32 mouse cellular contexts compared by ENCODE assay signal in genomic region chr13:9653018-9653417, GRCm38 (mm10).
"Had no signal": no experiment of that assay in that cellular context is flagged by ENCODE, and none has a peak within 500 bp of the region (broad histone marks: within the 10 kb centered on the region; RNA-seq: fewer than 3 reads in every experiment).

No protein-coding gene starts in this region.

- DNase-seq: left cerebral cortex, postnatal 4 days; liver; liver, embryonic 13.5 days; liver, postnatal 0 days; lung, adult 18-20 months; lung, adult 2 months; lung, embryonic 14.5 days; lung, postnatal 10 days; lung, postnatal 14 days; lung, postnatal 36 days; lung, postnatal 4 days; midbrain, embryonic 14.5 days had no signal

- H3K27me3 ChIP-seq: limb, embryonic 12.5 days; limb, embryonic 13.5 days; limb, embryonic 15.5 days; liver, embryonic 12.5 days; liver, embryonic 13.5 days; liver, embryonic 15.5 days; lung, embryonic 15.5 days; megakaryocyte, embryonic 14.5 days; midbrain, embryonic 12.5 days; midbrain, embryonic 13.5 days; midbrain, embryonic 15.5 days; neural tube, embryonic 12.5 days had no signal

- ATAC-seq: liver, embryonic 12.5 days; liver, postnatal 0 days; lung, postnatal 0 days; midbrain, embryonic 13.5 days; midbrain, embryonic 15.5 days; midbrain, embryonic 16.5 days had no signal

- H3K4me1 ChIP-seq: limb, embryonic 10.5 days; limb, embryonic 12.5 days; limb, embryonic 13.5 days; limb, embryonic 15.5 days; liver, embryonic 12.5 days; liver, embryonic 13.5 days; liver, embryonic 15.5 days; lung, embryonic 15.5 days; megakaryocyte, embryonic 14.5 days; midbrain, embryonic 10.5 days; midbrain, embryonic 12.5 days; midbrain, embryonic 13.5 days; midbrain, embryonic 15.5 days; neural tube, embryonic 12.5 days had no signal

- H3K4me3 ChIP-seq: limb, embryonic 10.5 days; limb, embryonic 12.5 days; limb, embryonic 13.5 days; limb, embryonic 15.5 days; liver, embryonic 12.5 days; liver, embryonic 13.5 days; liver, embryonic 15.5 days; lung, embryonic 15.5 days; megakaryocyte, embryonic 14.5 days; midbrain, embryonic 10.5 days; midbrain, embryonic 12.5 days; midbrain, embryonic 13.5 days; midbrain, embryonic 15.5 days; myocyte; neural tube, embryonic 12.5 days had no signal

- H3K4me2 ChIP-seq: limb, embryonic 12.5 days; limb, embryonic 13.5 days; limb, embryonic 15.5 days; liver, embryonic 11.5 days; liver, embryonic 12.5 days; liver, embryonic 13.5 days; liver, embryonic 15.5 days; lung, embryonic 14.5 days; lung, embryonic 15.5 days; midbrain, embryonic 11.5 days; midbrain, embryonic 12.5 days; midbrain, embryonic 13.5 days; midbrain, embryonic 15.5 days; neural tube, embryonic 12.5 days had no signal

- H3K36me3 ChIP-seq: liver, embryonic 12.5 days; liver, embryonic 13.5 days; liver, embryonic 15.5 days; lung, embryonic 15.5 days had no signal

- H3K9ac ChIP-seq: limb, embryonic 12.5 days; limb, embryonic 13.5 days; limb, embryonic 15.5 days; liver, embryonic 12.5 days; liver, embryonic 13.5 days; liver, embryonic 14.5 days; liver, embryonic 15.5 days; liver, postnatal 0 days; lung, embryonic 14.5 days; lung, embryonic 15.5 days; midbrain, embryonic 12.5 days; midbrain, embryonic 13.5 days; midbrain, embryonic 15.5 days; neural tube, embryonic 12.5 days had no signal

- H3K9me3 ChIP-seq: limb, embryonic 10.5 days; limb, embryonic 12.5 days; limb, embryonic 13.5 days; limb, embryonic 15.5 days; liver, embryonic 12.5 days; liver, embryonic 13.5 days; liver, embryonic 15.5 days; lung, embryonic 15.5 days; megakaryocyte, embryonic 14.5 days; midbrain, embryonic 10.5 days; midbrain, embryonic 12.5 days; midbrain, embryonic 13.5 days; midbrain, embryonic 15.5 days; neural tube, embryonic 12.5 days had no signal

- H3K27ac ChIP-seq: limb, embryonic 10.5 days; limb, embryonic 12.5 days; limb, embryonic 13.5 days; limb, embryonic 15.5 days; liver, embryonic 12.5 days; liver, embryonic 13.5 days; liver, embryonic 14.5 days; liver, embryonic 15.5 days; lung, embryonic 15.5 days; macrophage; midbrain, embryonic 10.5 days; midbrain, embryonic 12.5 days; midbrain, embryonic 13.5 days; midbrain, embryonic 15.5 days; neural tube, embryonic 12.5 days had no signal
